Mouse (Mus musculus) c-Kit-negative CD71-positive TER-119-positive erythroid progenitor cells, embryonic 14.5 days (primary cell): ENCODE measurements around the gene Upb1.
A peak's percentile ranks its signal among the peaks of the same experiment; 100 is the strongest.
"Not testable (repeated sequence)": the region's sequence is repeated elsewhere in the genome, so short reads cannot be mapped to it uniquely, and the experiment has no call there.

Experiments used
- DNase-seq: peaks from one replicate; pipeline ENCODE4 v3.0.0-alpha.2; 2013; ENCODE audit warnings: low read depth, low spot score

Upb1 gene

GRCm38 (mm10) chr10:75451036-75451786 lies 50.3 kb downstream of the Upb1 start:
- no peak for DNase-seq

GRCm38 (mm10) chr10:75456061-75456831 lies 55.3 kb downstream of the Upb1 start:
- not testable (repeated sequence) for DNase-seq

GRCm38 (mm10) chr10:75457852-75458251 lies 56.9 kb downstream of the Upb1 start:
- no peak for DNase-seq

GRCm38 (mm10) chr10:75458329-75458728 lies 57.4 kb downstream of the Upb1 start:
- no peak for DNase-seq

- no peak for DNase-seq
Observed at GRCm38 (mm10) chr10:75462728-75463127, 61.8 kb downstream of the Upb1 start.

- DNase-seq: no peak
Observed at GRCm38 (mm10) chr10:75465781-75466550, 65.1 kb downstream of the Upb1 start.

- DNase-seq: no peak
Observed at GRCm38 (mm10) chr10:75473411-75473810, 72.5 kb downstream of the Upb1 start.

- DNase-seq: no peak
Observed at GRCm38 (mm10) chr10:75474571-75474970, 73.7 kb downstream of the Upb1 start.

GRCm38 (mm10) chr10:75475139-75475850 lies 74.4 kb downstream of the Upb1 start:
- DNase-seq: not testable (repeated sequence)

- DNase-seq: no peak
Observed at GRCm38 (mm10) chr10:75477034-75477433, 76.1 kb downstream of the Upb1 start.

GRCm38 (mm10) chr10:75479955-75480354 lies 79.0 kb downstream of the Upb1 start:
- DNase-seq: no peak

GRCm38 (mm10) chr10:75481703-75482102 lies 80.8 kb downstream of the Upb1 start:
- DNase-seq: no peak

- DNase-seq: no peak
Observed at GRCm38 (mm10) chr10:75482271-75482670, 81.4 kb downstream of the Upb1 start.

- no peak for DNase-seq
Observed at GRCm38 (mm10) chr10:75482919-75483483, 82.1 kb downstream of the Upb1 start.

- no peak for DNase-seq
Observed at GRCm38 (mm10) chr10:75484066-75484465, 83.2 kb downstream of the Upb1 start.

- DNase-seq: no peak
Observed at GRCm38 (mm10) chr10:75484767-75485166, 83.9 kb downstream of the Upb1 start.

GRCm38 (mm10) chr10:75486086-75486979 lies 85.4 kb downstream of the Upb1 start:
- peak; percentile 62 for DNase-seq

- DNase-seq: no peak
Observed at GRCm38 (mm10) chr10:75487131-75487530, 86.2 kb downstream of the Upb1 start.

GRCm38 (mm10) chr10:75489522-75489921 lies 88.6 kb downstream of the Upb1 start:
- no peak for DNase-seq

- no peak for DNase-seq
Observed at GRCm38 (mm10) chr10:75490731-75491130, 89.8 kb downstream of the Upb1 start.
